Mouse (Mus musculus): ENCODE measurements around the gene Gjd2.

The Gjd2 gene

DNA sequence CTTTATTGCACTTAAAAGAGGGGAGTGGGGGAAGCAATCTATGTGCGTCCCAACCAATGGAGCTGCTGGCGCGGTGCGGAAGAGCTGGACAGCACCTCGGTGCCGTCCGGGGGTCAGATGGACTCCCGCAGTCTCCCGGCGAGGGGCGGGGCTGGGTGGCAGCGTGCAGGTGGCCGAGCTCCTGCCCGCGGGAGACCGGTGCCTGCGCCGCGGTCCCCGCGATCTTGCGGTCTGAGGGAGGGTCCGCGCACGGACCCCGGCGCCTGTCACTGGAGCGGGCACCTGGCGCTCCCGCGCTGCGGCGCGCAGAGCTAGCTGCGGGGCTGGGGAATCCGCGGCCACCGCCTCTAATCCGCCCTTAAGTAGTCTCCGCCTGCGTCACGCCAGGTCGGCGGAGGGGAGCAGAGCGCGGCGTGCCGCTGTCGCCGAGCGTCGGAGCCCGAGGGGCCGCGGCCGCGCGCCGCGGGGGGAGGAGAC lies at the start of gene Gjd2:
Gene Gjd2 (minus strand): TSS at position 325 of the 477 bp plus-strand sequence.
- peak; percentile 76 for DNase-seq (ENCODE audit: low read depth, low spot score)

DNA sequence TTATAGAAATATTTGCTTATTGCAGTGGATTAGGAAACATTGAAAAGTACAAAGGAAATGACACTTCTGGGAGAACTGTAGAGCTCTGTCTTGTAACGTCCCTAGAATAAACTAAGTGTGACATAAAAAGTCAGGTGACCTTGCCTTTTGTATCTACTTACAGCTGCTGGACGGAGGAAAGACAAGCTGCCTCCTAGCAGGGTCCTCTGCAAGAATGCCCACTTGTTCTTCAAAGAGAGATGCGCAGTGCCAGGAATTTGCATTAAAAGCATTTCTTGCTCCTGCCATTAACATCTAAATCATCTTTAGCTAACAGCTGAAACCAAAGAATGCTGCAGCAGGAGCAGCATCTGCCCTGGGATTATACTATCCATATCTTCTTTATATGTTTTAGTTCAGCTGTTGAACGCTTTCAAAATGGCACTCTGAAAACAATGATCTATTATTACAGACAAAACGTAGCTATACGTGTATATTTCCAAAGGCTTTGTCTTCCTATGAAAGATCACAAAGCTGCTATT lies 46.7 kb upstream of the Gjd2 start:
- no peak for DNase-seq (ENCODE audit: low read depth, low spot score)

DNA sequence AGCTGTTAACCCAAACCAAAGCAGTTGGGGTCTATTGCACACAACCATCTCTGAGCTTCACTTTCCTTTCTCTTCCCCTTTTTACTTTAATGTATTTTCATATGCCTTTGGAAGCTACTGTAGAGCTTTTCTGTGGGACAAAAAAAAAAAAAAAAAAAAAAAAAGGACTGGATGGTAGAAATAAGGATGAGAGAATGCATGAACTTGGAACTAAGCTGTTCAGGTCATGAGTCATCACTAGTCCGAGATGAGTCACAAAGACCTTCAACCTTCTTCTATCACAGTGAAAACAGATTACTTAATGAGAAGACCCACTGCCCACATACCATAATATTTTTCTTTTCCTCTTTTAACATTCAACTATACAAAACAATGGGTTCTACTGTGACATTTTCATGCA lies 46.2 kb upstream of the Gjd2 start:
- no peak for DNase-seq (ENCODE audit: low read depth, low spot score)

DNA sequence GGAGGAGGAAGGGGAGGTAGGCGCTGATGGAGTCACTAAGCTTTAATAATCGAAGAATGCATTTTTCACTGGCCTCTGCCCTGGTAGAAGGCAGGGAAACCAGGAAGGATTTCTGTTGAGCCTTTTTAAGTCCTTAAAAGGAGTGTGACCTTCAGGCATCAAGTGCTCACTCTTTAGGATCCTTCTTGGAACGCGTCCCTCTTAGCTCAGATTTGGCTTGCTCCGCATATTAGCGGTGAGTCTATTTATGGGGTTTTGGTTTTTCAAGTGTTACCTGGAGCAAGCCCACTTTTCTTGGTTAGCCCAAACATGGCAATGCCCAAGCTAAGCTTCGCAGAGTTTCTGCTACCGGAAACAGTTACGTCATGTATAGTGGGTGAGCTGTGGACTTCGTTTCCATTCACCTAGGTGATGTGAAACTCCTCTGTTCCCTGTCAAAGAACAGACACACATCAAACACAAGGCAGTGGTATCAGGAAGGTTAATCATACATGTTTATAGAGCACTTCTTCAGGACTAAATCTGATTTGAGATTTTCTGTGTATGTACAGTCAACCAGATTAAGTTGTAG lies 44.9 kb upstream of the Gjd2 start:
- DNase-seq (ENCODE audit: low read depth, low spot score) = no peak

DNA sequence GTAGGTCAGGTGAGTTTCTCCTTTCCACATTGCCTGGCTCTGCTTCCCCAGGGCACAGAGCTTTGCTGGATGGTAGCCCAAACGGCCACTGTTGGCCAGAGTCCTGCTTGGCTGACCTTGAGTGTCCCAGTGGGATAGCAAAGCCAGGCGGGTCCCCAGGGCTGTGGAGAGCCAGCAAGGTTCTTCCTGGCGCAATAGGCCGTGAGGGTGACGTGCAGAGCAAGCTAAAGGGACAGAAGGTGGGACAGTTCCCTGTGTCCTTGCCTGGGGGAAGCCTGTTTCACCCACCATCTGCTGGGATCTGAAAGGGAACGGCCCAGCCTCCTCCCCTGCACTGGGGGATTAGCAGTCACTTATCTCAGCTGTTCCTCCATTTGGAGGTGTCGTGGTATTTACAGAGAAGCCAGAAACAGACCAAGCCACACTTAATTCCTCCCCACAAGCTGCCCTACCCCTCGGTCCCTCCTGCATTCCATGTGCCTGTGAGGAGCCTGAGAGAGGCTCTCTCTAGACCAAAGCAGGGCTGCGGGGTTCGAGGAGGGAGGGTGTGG lies 44.0 kb upstream of the Gjd2 start:
- DNase-seq (ENCODE audit: low read depth, low spot score) = peak; percentile 67

DNA sequence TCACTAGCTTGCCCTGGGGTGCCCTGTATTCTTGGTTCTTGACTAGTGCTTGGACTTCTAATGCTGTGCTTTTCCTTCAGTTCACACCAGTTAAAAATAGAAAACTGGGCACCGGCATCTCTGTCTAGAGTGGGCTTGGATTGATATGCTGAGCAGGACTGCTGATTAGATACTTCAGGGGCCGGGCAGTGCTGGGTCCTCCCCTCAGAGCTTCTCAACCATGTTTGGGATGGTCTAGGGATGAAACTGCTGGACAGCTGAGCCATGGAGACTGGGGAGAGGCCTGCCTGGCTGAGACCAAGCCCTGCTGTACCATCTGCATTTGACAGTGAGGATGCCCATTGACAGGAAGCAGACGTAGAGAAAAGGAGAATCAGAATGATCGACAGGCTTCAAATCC lies 40.7 kb upstream of the Gjd2 start:
- no peak for DNase-seq (ENCODE audit: low read depth, low spot score)

DNA sequence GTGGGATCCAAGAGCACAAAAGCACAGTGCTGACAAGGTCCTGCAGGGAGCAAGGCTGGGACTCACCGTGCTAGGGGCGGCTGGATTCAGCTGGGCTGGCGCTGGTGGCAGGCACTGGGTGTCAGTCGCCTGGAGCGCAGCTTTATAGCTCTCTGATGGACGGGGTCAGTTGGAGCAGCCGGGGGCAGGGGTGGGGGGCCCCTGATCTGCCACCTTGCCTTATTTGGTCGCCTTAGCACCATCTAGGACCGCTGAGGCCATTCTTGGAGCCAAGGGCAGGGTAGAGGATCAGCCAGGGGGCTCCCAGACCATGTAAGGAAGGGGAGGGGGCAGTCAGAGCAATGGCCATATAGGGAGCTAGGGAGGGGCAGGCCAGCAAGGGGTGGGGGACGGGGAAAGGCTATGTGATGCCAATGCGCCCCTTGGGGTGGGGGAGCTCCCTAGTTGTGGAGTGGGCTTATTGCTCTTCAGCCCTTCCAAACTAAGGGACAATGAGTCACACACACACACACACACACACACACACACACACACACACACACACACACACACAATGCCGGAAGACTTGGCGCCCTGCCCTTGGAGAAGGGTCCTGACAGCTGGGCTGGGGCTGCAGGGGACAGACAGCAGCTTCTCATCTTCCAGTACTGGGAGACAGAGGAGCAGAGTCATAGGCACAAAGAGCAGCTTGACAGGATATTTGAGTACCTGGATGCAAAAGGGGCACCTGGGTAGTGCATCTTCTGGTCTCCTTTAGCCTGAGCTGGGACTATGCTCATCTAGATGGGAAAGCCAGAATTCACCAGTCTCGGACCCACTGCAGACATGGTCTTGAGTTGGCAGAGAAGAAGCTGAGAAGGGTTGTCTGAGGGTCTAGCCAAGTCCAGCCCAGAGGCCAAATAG lies 39.5 kb upstream of the Gjd2 start, which contains the start of gene Actc1:
Gene Actc1 (minus strand): TSS at position 853 of the 903 bp plus-strand sequence.
- DNase-seq (ENCODE audit: low read depth, low spot score) = no peak

DNA sequence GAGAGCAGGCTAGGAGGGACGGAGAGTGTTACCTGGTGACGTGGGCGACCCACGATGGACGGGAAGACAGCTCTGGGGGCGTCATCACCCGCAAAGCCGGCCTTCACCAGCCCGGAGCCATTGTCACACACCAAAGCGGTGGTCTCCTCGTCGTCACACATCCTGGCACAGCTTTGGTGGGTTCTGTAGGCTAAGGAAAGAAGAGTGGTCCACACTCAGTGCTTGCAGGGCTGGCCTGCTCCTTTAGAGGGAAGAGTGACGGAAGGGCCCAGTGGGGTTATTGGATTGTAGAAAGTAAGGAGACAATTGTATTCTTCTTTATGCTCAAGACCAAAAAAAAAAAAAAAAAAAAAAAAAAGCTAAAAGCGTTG lies 38.4 kb upstream of the Gjd2 start:
- no peak for DNase-seq (ENCODE audit: low read depth, low spot score)

DNA sequence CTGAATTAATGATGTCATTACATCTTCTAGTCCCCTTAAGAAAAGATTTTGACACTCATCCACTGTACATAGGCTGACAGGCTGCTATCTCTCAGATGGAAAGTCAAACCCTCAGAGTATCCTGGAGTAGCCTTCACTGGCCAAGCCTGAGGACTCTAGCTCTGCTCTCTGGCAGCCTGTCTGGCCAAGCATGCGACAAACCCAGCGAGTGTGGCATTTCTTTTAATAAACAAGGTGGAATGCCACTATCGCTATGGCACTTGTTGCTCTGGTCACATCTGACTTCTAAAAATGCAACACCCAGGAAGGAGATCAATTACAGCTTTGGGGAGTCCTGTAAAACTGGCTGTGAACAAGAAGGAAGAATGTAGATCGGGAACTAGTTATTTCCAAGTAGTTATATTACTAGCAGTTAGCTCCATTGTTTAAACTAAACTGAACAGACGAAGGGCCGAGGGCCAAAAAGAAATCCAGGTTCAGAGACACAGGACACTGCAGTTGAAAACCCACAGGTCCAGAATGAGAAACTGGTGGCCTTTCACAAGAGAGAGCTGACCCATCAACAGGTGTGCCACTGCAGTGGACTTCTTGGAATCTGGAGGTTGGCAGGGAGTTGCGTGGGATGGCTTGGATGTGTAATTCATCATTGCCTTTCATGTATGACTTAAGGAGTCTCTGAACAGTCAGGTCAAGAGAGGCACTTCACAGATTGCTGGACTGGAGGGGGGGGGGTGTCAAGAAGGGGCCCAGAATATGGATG lies 37.9 kb upstream of the Gjd2 start:
- DNase-seq (ENCODE audit: low read depth, low spot score) = no peak

DNA sequence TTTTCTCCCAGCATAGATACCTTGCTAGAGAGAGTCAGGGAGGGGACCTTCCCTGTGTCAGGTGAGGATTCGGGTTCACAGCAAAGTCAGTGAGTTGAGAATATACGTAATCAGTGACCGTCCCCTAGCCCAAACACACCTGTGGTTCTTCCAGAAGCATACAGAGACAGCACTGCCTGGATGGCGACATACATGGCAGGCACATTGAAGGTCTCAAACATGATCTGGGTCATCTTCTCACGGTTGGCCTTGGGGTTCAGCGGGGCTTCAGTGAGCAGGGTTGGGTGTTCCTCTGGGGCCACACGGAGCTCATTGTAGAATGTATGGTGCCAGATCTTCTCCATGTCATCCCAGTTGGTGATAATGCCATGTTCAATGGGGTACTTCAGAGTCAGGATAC lies 36.7 kb upstream of the Gjd2 start:
- DNase-seq (ENCODE audit: low read depth, low spot score) = no peak

DNA sequence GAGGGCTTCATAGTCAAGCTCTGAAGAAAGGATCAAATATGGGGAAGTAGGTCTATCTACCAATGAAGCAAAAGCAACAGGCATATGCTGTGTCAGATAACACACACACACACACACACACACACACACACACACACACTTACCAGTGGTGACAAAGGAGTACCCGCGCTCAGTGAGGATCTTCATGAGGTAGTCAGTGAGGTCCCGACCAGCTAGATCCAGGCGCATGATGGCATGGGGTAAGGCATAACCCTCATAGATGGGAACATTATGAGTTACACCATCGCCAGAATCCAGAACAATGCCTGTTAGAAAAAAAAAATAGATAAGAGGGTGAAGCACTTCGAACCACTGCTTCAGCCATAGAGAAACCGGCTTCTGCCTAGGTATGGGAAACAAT lies 36.0 kb upstream of the Gjd2 start:
- no peak for DNase-seq (ENCODE audit: low read depth, low spot score)

DNA sequence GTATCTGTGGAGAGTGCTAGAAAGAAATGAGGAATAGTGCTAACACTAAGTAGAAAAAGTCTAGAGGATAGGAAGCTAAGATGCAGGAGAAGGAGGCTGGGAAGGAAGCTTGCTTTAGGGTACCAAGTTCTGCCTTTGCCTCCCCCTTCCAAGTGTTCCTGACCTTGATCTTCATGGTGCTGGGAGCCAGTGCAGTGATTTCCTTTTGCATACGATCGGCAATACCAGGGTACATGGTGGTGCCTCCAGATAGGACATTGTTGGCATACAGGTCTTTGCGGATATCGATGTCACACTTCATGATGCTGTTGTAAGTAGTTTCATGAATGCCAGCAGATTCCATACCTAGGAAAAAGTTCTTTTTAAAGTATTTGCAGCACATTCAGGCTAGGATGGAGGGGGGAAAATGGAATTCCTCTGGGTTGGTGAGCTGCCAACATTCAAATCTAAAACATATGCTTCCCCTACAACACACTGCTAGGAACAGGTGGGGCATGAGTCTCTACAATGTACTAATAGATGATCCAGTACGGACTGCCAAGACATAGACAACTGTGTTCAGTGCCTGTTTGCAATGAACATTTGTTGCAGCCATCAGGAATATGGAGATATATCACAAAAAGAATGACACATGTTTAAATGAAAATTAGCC lies 34.7 kb upstream of the Gjd2 start:
- no peak for DNase-seq (ENCODE audit: low read depth, low spot score)

DNA sequence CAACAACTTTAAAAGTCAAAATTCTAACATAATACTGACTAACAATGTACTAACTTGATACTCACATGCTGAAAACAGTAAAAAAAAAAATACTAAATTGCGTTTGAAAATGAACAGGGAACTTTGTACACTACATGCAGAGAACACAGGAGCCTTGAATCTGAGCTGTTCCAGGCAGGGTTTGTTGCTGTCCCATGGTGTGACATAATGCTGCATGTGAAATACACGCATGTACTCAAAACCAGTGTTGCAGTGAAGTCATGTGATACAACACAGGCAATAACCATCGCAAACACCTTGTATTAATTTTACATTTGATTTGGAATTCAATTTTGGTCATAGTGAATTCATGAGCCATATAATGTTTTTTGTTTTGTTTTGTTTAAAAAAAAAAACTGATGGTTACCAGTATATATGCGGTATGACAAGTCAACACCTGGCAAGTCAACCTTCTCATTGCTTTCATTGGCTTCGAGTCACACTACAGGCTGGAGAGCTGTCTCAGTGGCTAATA lies 32.8 kb upstream of the Gjd2 start:
- no peak for DNase-seq (ENCODE audit: low read depth, low spot score)

DNA sequence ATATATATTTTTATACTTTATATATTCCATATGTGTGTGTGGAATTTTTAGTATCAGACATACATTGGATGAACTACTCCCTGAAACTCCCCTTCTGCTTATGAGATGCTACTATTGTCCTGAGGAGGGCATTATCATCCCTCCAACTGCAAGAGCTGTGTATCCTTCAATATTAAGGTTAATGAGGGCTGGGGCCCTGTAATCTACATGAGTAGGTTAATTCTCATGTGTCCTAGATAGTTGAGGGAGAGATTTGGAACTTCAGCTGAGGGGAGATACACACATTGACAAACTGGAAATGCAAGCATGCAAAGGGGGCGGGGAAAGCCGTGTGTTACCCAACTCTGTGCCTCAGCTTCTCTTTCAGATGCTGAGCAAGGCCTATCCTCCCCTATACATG lies 24.5 kb upstream of the Gjd2 start:
- peak; percentile 79 for DNase-seq (ENCODE audit: low read depth, low spot score)

DNA sequence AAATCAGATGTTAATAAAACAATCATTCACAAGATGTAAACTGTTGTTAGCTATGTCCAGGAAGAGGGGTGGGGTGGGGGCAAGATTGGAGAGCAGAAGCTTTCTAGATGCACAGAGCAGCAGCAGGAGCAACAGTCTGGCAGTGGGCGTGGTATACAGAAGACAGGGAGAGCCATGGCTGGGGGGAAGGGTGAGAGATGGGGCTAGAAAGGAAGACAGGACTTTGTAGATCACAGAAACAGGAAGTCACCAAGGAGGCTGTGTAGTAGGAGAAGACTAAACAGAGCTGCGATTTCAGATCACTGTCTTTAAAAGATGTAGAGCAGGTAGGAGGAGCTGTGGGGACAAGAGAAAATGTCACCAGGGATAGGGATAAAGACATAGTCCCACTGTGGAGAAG lies 18.8 kb upstream of the Gjd2 start:
- no peak for DNase-seq (ENCODE audit: low read depth, low spot score)

DNA sequence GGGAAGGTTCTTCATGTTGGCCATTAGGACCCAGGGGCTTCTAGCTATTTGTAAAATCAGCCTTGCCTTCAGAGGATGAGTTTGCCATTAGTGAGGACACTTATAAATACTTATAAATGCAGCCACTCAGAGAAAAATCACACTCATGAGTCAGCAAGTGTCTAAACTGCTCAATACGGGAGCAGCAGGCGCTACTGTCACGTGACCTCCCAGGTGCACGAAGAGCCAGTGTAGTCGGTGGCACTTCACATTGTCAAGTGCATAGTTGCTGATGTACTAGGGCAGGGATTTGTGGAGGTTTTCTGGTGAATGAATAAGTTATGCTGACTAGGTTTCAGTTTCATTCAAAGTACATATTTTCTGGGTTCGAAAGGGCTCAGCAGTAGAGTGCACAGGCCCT lies 10.0 kb upstream of the Gjd2 start:
- no peak for DNase-seq (ENCODE audit: low read depth, low spot score)

DNA sequence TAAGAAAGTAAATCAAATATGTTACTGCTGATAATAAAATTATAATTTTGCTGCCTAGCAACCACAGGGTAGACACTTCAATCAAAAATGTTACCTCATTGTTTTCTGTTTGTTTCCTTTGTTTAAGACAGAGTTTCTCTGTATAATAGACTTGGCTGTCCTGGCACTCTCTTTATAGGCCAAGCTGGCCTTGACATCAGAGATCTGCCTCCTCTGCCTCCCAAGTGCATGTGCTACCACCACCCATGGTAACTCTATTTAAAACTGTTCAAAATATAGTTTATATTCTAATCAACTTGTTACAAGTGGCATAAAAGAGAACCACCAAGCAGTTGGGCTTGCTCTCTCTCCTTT lies 6.8 kb upstream of the Gjd2 start:
- DNase-seq (ENCODE audit: low read depth, low spot score) = no peak

DNA sequence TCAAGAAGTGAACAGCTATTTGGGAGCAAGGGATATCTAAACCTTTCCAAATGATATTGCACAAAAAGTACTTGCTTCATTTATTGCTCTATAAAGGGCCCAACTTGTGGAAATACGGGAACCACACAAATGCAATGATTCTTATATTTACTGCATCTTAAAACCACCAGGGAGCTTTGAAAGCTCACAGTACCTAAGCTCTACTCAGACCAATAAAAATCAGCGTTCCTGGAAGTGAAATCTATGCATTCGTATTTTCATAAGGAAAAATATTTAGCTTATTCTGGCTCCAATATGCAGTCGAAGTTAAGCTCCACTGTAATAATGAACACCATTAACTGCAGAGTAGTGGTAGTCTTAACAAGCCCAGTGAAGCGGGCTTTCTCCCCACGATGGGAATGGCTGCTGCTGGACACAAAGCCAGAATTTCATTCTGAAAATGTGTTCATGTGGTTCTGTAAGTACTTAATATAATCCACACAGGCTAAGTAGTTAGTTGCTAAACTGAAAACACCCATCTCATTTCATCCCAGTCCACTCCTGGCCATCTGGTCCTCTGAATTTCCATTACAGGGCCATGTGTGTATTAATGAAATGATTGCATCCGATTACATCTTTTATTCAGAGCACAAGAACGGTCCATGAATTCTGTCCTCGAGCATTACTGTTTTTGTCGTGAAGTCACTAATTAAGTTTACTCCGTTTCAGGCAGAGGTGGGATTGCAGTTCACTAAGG lies 6.2 kb upstream of the Gjd2 start:
- no peak for DNase-seq (ENCODE audit: low read depth, low spot score)

DNA sequence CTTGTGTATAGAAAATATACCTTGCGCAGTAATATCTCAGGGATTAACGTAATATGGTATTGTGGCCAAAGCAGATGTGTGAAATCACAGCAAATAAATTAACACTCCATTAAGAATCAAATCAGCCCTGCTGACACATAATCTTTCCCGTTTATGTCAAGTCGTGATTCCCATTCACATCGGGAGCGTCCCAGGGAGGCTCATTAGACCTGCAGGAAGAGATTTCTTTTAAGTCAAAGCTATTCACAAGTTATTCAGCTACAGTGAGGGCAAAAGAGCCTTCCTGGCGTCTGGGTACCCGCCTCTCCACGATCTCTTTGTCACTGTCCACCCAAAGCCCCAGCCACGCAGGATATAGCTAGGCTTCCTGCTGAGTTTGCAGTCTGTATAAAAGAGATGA lies 4.7 kb upstream of the Gjd2 start:
- no peak for DNase-seq (ENCODE audit: low read depth, low spot score)

DNA sequence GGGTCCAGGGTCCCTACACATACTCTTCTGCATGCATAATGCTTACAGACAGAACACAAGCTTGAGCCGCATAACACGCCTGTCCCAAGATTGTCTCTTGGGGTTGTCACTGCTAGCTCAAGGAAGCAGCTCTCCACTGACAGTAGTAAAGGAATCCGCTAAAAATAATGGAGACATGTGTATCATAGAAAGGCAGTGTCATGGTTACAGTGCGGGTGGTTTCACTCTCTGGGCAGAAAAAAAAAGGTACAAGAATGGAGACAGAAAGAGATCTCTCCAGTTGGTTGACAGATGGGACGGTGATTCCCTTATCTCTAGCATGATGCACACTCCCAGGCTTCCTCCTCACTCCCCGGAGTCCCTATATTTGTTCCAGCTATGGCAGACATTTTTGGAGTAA lies 1.4 kb upstream of the Gjd2 start:
- no peak for DNase-seq (ENCODE audit: low read depth, low spot score)

DNA sequence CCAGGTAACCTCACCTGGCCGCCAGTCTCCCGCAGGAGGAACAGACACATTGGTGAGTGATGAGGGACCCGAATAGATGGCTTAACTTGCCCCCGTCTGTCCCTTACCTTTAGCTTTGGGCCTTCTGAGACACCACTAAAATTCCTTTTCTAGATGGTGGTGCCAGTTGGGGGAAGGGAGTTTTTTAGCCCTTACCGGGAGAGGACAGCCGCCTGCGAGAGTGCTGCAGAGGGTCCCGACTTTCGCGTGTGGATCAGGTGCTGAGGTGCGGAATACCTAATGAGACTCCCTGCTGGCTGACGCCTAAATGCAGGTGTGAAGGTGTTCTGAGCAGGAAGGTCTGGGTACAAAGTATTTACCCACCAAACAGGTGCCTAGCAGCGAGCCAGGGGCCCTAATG lies 427 bp upstream of the Gjd2 start:
- DNase-seq (ENCODE audit: low read depth, low spot score) = no peak
